Mouse (Mus musculus) megakaryocyte progenitor cell, adult 5-6 weeks (primary cell): Measurements from ENCODE around the gene Gm20888. TPM values are rescaled to one million over a fixed set of nuclear protein-coding genes. Genes with fewer than 3 reads are reported as not detected.
"Not testable (repeated sequence)": the region's sequence is repeated elsewhere in the genome, so short reads cannot be mapped to it uniquely, and the experiment has no call there.

Source experiments
- ATAC-seq: replicated peaks from 2 replicates; pipeline ENCODE4 v1.8.0; 2016; ENCODE audit warnings: mild to moderate bottlenecking, moderate TSS enrichment, inconsistent platforms; ENCODE audit not compliant: poor library complexity
- total RNA-seq, 2 experiments: library from RNA; stranded (forward) in 1 of 2; stranded (reverse) in 1 of 2; fragments of 157-497, 149-512 nt in 1 of 2; fragments of 200-1000 nt in 1 of 2; gene quantifications; 2 replicates each; pipeline versions ENCODE4 v1.2.3 to v1.2.4; 2015 to 2017

Gm20888 gene
- not detected in 2 replicates for total RNA-seq (2015)
- total RNA-seq (2017): not detected in 2 replicates

DNA sequence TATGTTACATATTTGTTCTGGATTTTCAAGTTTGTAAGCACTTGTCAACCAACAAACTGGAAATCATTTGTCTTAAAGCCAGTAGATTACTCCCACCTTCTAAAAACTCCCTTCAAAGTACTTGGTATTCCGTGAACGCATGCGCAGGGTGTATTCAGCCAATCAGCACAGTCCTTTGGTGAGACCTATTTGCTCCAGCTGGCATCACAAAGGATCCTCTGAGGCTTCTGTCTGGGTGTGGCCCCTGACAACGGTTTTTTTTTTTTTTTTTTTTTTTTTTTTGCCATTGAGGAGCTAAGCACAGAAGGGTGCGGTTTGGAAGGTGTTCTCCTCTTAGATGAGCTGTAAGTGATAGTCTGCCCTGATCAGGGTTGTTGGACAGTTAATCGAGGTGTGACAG is at the start of gene Gm20888:
Gene Gm20888 (plus strand): TSS at position 301 of the 400 bp plus-strand sequence.
- not testable (repeated sequence) for ATAC-seq

Other genes starting within 250 kb of the Gm20888 start
- gene Gm21118, start 168.2 kb upstream of the Gm20888 start, total RNA-seq (2015): not detected in 2 replicates
- gene Gm21118, start 168.2 kb upstream of the Gm20888 start, total RNA-seq (2017): not detected in 2 replicates
- gene Gm29423, start 138.6 kb upstream of the Gm20888 start, total RNA-seq (2015): not detected in 2 replicates
- gene Gm29423, start 138.6 kb upstream of the Gm20888 start, total RNA-seq (2017): not detected in 2 replicates
- not detected in 2 replicates for gene Gm29644, start 138.5 kb upstream of the Gm20888 start, total RNA-seq (2015)
- gene Gm29644, start 138.5 kb upstream of the Gm20888 start, total RNA-seq (2017): not detected in 2 replicates